Mouse (Mus musculus): Measurements from ENCODE around the gene Ptar1.

GRCm38 (mm10) chr19:23698366-23698765 is 11.1 kb downstream of the Ptar1 start:
- TF ChIP-seq POLR2A (IDR thresholded peaks at IDR 0.05; ENCODE audit: borderline replicate concordance, insufficient read depth, low read length) (no peak), CTCF (IDR thresholded peaks at IDR 0.05; ENCODE audit: borderline replicate concordance, insufficient read depth, low read depth, low read length) (no peak)

All from cerebellum, adult 2 months (tissue).